Mouse (Mus musculus) liver, adult 2 months (tissue): Measurements from ENCODE around the gene Nme7.

Experiments
- CTCF ChIP-seq: fragments of 200-500 bp; IDR thresholded peaks from 2 replicates; pipeline ENCODE4 v1.5.1; 2011; ENCODE audit warnings: low read depth, low read length, control low read depth
- POLR2A ChIP-seq: fragments of 200-500 bp; IDR thresholded peaks from 2 replicates; pipeline ENCODE4 v1.6.1; 2011; ENCODE audit warnings: low read length, control low read depth; ENCODE audit not compliant: insufficient read depth; ENCODE audit errors: extremely low read depth

DNA sequence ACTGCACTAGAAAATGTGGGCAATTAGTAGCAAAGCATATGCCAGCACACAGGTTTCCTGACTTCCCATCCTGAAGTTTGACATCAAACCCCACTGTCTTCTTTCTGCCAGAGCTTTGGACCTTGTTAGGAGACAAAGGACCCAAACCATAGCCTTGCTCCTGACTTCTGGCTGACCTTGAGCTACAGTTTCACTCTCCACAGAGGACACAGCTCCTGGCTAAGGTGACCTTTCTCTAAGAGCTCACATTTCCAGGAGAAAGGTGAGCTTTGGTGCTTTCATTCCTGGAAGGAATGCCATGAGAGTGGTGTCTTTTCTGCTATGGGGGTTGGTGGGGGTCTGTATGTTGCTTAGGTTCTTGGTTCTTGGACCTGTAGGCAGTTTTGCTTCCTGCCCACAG, 179.8 kb downstream of the Nme7 start:
- TF ChIP-seq CTCF (no peak), POLR2A (no peak)
